Mouse (Mus musculus) liver, embryonic 14.5 days (tissue): ENCODE data around the gene Tsc22d2.

Experiments
- CTCF ChIP-seq: IDR thresholded peaks from 2 replicates; pipeline ENCODE4 v1.5.1; 2016; ENCODE audit warnings: antibody characterized with exemption, low read depth, control low read depth
- EP300 ChIP-seq: IDR thresholded peaks from 2 replicates; pipeline ENCODE4 v1.6.1; 2016; ENCODE audit warnings: antibody characterized with exemption, low read depth

GRCm38 (mm10) chr3:58416726-58417437 lies 2.4 kb downstream of the Tsc22d2 start:
- TF ChIP-seq CTCF = no peak
- no peak for TF ChIP-seq EP300
